Mouse (Mus musculus) lung, postnatal 36 days (tissue): ENCODE data around the gene Stx7.

Experiments
- DNase-seq: peaks from one replicate; pipeline ENCODE4 v3.0.0; 2022; ENCODE audit warnings: mixed read lengths

Gene Stx7

GRCm38 (mm10) chr10:24167978-24168583 lies 19.0 kb downstream of the Stx7 start:
- DNase-seq = peak; percentile 62

- DNase-seq = peak; percentile 43
Observed at GRCm38 (mm10) chr10:24168854-24169253, 19.8 kb downstream of the Stx7 start.

GRCm38 (mm10) chr10:24171906-24172459 lies 22.9 kb downstream of the Stx7 start:
- DNase-seq = no peak

- peak; percentile 79 for DNase-seq
Observed at GRCm38 (mm10) chr10:24173210-24174001, 24.3 kb downstream of the Stx7 start.

- DNase-seq = no peak
Observed at GRCm38 (mm10) chr10:24190392-24190791, 41.3 kb downstream of the Stx7 start.

- no peak for DNase-seq
Observed at GRCm38 (mm10) chr10:24191977-24192376, 42.9 kb downstream of the Stx7 start.

- DNase-seq = no peak
Observed at GRCm38 (mm10) chr10:24199303-24199702, 50.2 kb downstream of the Stx7 start.

GRCm38 (mm10) chr10:24200099-24200498 lies 51.0 kb downstream of the Stx7 start:
- no peak for DNase-seq

GRCm38 (mm10) chr10:24210075-24210474 lies 61.0 kb downstream of the Stx7 start:
- DNase-seq = no peak

GRCm38 (mm10) chr10:24213297-24213696 lies 64.2 kb downstream of the Stx7 start:
- DNase-seq = no peak

- DNase-seq = no peak
Observed at GRCm38 (mm10) chr10:24217558-24218268, 68.6 kb downstream of the Stx7 start.

GRCm38 (mm10) chr10:24220931-24221330 lies 71.8 kb downstream of the Stx7 start:
- DNase-seq = no peak

GRCm38 (mm10) chr10:24222911-24223310 lies 73.8 kb downstream of the Stx7 start:
- no peak for DNase-seq

GRCm38 (mm10) chr10:24223449-24224143 lies 74.5 kb downstream of the Stx7 start, which contains the start of gene Moxd1:
Gene Moxd1 (plus strand): TSS chr10:24223517.
- peak; percentile 25 for DNase-seq

GRCm38 (mm10) chr10:24224591-24224990 lies 75.5 kb downstream of the Stx7 start:
- DNase-seq = no peak

GRCm38 (mm10) chr10:24228318-24229183 lies 79.4 kb downstream of the Stx7 start:
- no peak for DNase-seq

- DNase-seq = no peak
Observed at GRCm38 (mm10) chr10:24232281-24232680, 83.2 kb downstream of the Stx7 start.

GRCm38 (mm10) chr10:24235426-24236283 lies 86.6 kb downstream of the Stx7 start:
- no peak for DNase-seq
